Mouse (Mus musculus) myocyte (in vitro differentiated cells): ENCODE data around the gene Klhl3. TPM values are rescaled to one million over a fixed set of nuclear protein-coding genes. Genes with fewer than 3 reads are reported as not detected.

Source experiments
- H3K27me3 ChIP-seq: one replicate; pipeline ENCODE4 v1.6.1; 2011; ENCODE audit not compliant: control insufficient read depth, insufficient read depth, insufficient read length
- H3K36me3 ChIP-seq: one replicate; pipeline ENCODE4 v1.6.1; 2011; ENCODE audit not compliant: control insufficient read depth, insufficient read depth
- H3K4me2 ChIP-seq: one replicate; pipeline ENCODE4 v1.6.1; 2011; ENCODE audit warnings: low read depth, control low read depth
- H3K4me3 ChIP-seq: one replicate; pipeline ENCODE4 v1.5.1; 2011; ENCODE audit warnings: mild to moderate bottlenecking, control low read depth, moderate library complexity
- H3K79me2 ChIP-seq: one replicate; pipeline ENCODE4 v1.6.1; 2011; ENCODE audit not compliant: control insufficient read depth, insufficient read depth
- H3ac ChIP-seq: one replicate; pipeline ENCODE4 v1.6.1; 2011; ENCODE audit not compliant: control insufficient read depth, insufficient read length
- CEBPB ChIP-seq: IDR thresholded peaks from 2 replicates; pipeline ENCODE4 v1.6.1; 2011; ENCODE audit warnings: mild to moderate bottlenecking, moderate library complexity; ENCODE audit not compliant: poor library complexity, insufficient read depth, severe bottlenecking
- E2F4 ChIP-seq: IDR thresholded peaks from one replicate; pipeline ENCODE4 v1.6.1; 2011; ENCODE audit warnings: mild to moderate bottlenecking, control low read depth, moderate library complexity; ENCODE audit not compliant: insufficient read depth
- MAX ChIP-seq: IDR thresholded peaks from one replicate; pipeline ENCODE4 v1.6.1; 2011; ENCODE audit warnings: low read depth, mild to moderate bottlenecking, control low read depth
- MYOD1 ChIP-seq, 3 experiments: IDR thresholded peaks; one replicate each; pipeline ENCODE4 v1.6.1; 2011; ENCODE audit warnings: control low read depth in 2 of 3, low read depth in 2 of 3, mild to moderate bottlenecking in 2 of 3, moderate library complexity in 1 of 3; ENCODE audit not compliant: insufficient read length in 2 of 3, control insufficient read depth in 1 of 3
- MYOG ChIP-seq, 3 experiments: IDR thresholded peaks; one replicate each; pipeline ENCODE4 v1.6.1; 2011; ENCODE audit warnings: control low read depth in 2 of 3, low read depth in 2 of 3, mild to moderate bottlenecking in 2 of 3; ENCODE audit not compliant: insufficient read length in 2 of 3, control insufficient read depth in 1 of 3, insufficient read depth in 1 of 3
- POLR2A ChIP-seq: IDR thresholded peaks from one replicate; pipeline ENCODE4 v1.6.1; 2011; ENCODE audit warnings: low read depth, mild to moderate bottlenecking, control low read depth, moderate library complexity; ENCODE audit not compliant: insufficient read length
- POLR2AphosphoS2 ChIP-seq: IDR thresholded peaks from one replicate; pipeline ENCODE4 v1.6.1; 2011; ENCODE audit warnings: low read depth, control low read depth; ENCODE audit not compliant: insufficient read length
- REST ChIP-seq: IDR thresholded peaks from one replicate; pipeline ENCODE4 v1.6.1; 2011; ENCODE audit warnings: mild to moderate bottlenecking, control low read depth, moderate library complexity; ENCODE audit not compliant: insufficient read depth, insufficient read length
- SRF ChIP-seq: IDR thresholded peaks from one replicate; pipeline ENCODE4 v1.6.1; 2011; ENCODE audit warnings: low read depth; ENCODE audit not compliant: control insufficient read depth, insufficient read length
- TCF12 ChIP-seq: IDR thresholded peaks from one replicate; pipeline ENCODE4 v1.6.1; 2011; ENCODE audit warnings: mild to moderate bottlenecking, control low read depth; ENCODE audit not compliant: poor library complexity, insufficient read depth, severe bottlenecking
- TCF3 ChIP-seq: IDR thresholded peaks from one replicate; pipeline ENCODE4 v1.6.1; 2011; ENCODE audit warnings: low read depth, control low read depth; ENCODE audit not compliant: insufficient read length
- USF1 ChIP-seq: IDR thresholded peaks from one replicate; pipeline ENCODE4 v1.6.1; 2011; ENCODE audit warnings: low read depth, mild to moderate bottlenecking, control low read depth, moderate library complexity
- polyA plus RNA-seq: library from polyadenylated mRNA; unstranded; fragments of >200 nt; fragmentation: generic; extraction: Trizol; gene quantifications from one replicate; pipeline ENCODE4 v1.2.1, GENCODE M21; 2012; ENCODE audit warnings: missing spikeins

The Klhl3 gene
- polyA plus RNA-seq, 1 experiment: 0.01 TPM

- Histone ChIP-seq H3ac (no peak overlapping the region), H3K27me3 (no peaks in the 10 kb centered on the region), H3K79me2 (no peaks in the 10 kb centered on the region), H3K4me2 (no peak overlapping the region), H3K36me3 (no peaks in the 10 kb centered on the region), H3K4me3 (no peak overlapping the region)
- no peak for TF ChIP-seq E2F4
- TF ChIP-seq REST: no peak
- no peak for TF ChIP-seq POLR2A
- no peak for TF ChIP-seq CEBPB
- TF ChIP-seq SRF: no peak
- no peak for TF ChIP-seq POLR2AphosphoS2
- TF ChIP-seq TCF3: no peak
- TF ChIP-seq TCF12: no peak
- TF ChIP-seq MAX: no peak
- TF ChIP-seq MYOD1 (IDR thresholded peaks at IDR 0.05; ENCODE audit: control insufficient read depth in 1 of 3, insufficient read length in 2 of 3, low read depth in 2 of 3): no peak
- TF ChIP-seq USF1: no peak
These were observed 89.5 kb downstream of the Klhl3 start for GRCm38 (mm10) chr13:58023726-58024453.

GRCm38 (mm10) chr13:58023001-58023560 lies 90.3 kb downstream of the Klhl3 start:
- no peak overlapping the region for H3ac ChIP-seq

DNA sequence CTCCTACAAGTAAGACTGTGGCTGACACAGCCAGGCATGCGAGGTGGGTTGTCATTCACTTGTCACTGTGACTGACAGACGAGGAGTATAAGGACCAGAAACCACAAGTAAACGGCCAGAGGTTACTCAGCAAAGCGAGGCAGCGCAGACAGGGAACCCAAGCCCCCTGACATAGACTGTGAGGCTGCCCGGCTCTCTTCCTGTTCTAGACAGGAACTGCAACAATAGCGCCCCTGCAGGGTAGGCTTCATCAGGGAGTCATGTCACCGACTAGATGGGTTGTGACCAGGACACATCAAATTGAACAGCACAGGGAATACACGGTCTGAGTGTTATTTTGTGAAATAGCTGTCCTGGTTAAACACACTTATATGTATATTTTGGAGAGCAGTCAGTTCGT lies 93.0 kb downstream of the Klhl3 start:
- Histone ChIP-seq H3K36me3 (no peaks in the 10 kb centered on the region), H3ac (no peak overlapping the region), H3K4me3 (no peak overlapping the region), H3K27me3 (peaks cover 2% of the 10 kb centered on the region), H3K79me2 (no peaks in the 10 kb centered on the region), H3K4me2 (no peak overlapping the region)
- TF ChIP-seq POLR2AphosphoS2 (no peak), REST (no peak), TCF12 (no peak), USF1 (no peak), MYOG (IDR thresholded peaks at IDR 0.05; ENCODE audit: control insufficient read depth in 1 of 3, insufficient read depth in 1 of 3, insufficient read length in 2 of 3, low read depth in 2 of 3) (no peak), TCF3 (no peak), SRF (no peak), MAX (no peak)

More at GRCm38 (mm10) chr13:58023001-58023560, 90.3 kb downstream of the Klhl3 start:
- no peaks in the 10 kb centered on the region for H3K36me3 ChIP-seq
- H3K4me3 ChIP-seq: no peak overlapping the region
- H3K4me2 ChIP-seq: no peak overlapping the region
- H3K27me3 ChIP-seq: no peaks in the 10 kb centered on the region
- no peaks in the 10 kb centered on the region for H3K79me2 ChIP-seq
- TF ChIP-seq MAX: no peak
- TF ChIP-seq CEBPB: no peak

DNA sequence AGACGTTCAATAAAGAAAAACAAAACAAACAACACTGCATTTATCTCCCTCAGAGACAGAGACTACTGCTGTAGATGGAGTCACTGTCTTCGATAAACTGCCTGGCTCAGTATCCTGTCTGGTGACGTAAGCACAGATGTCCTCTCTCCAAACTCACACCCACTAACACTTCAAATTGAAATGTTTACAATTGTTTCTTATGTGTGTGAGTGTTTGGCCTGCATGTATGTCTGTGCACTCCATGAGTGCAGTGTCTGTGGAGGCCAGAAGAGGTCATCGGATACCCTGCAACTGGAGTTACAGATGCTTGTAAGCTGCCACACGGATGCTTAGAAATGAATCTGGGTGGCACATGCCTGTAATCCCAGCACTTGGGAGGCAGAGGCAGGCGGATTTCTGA lies 96.1 kb downstream of the Klhl3 start:
- no peaks in the 10 kb centered on the region for H3K36me3 ChIP-seq
- no peaks in the 10 kb centered on the region for H3K79me2 ChIP-seq
- H3K4me2 ChIP-seq: no peak overlapping the region
- no peak overlapping the region for H3K4me3 ChIP-seq
- H3K27me3 ChIP-seq: peaks cover 16% of the 10 kb centered on the region
- TF ChIP-seq POLR2A (no peak), POLR2AphosphoS2 (no peak), REST (no peak)
- H3ac ChIP-seq: no peak overlapping the region

GRCm38 (mm10) chr13:58012067-58012925 lies 101.1 kb downstream of the Klhl3 start:
- H3K36me3 ChIP-seq: no peaks in the 10 kb centered on the region
- no peak overlapping the region for H3K4me2 ChIP-seq
- H3K27me3 ChIP-seq: peaks cover 16% of the 10 kb centered on the region
- H3K4me3 ChIP-seq: no peak overlapping the region
- no peaks in the 10 kb centered on the region for H3K79me2 ChIP-seq
- TF ChIP-seq REST: no peak
- TF ChIP-seq TCF3: no peak
- no peak for TF ChIP-seq TCF12
- no peak for TF ChIP-seq MAX
- TF ChIP-seq POLR2AphosphoS2: no peak
- TF ChIP-seq E2F4: no peak
- TF ChIP-seq MYOD1 (IDR thresholded peaks at IDR 0.05; ENCODE audit: control insufficient read depth in 1 of 3, insufficient read length in 2 of 3, low read depth in 2 of 3): no peak
- no peak for TF ChIP-seq USF1
- no peak for TF ChIP-seq SRF
- TF ChIP-seq CEBPB: no peak
- no peak for TF ChIP-seq POLR2A
- TF ChIP-seq MYOG (IDR thresholded peaks at IDR 0.05; ENCODE audit: control insufficient read depth in 1 of 3, insufficient read depth in 1 of 3, insufficient read length in 2 of 3, low read depth in 2 of 3): no peak
- no peak overlapping the region for H3ac ChIP-seq
